Mouse (Mus musculus) gastrocnemius, adult 8-10 months (tissue): ENCODE measurements around the gene Dtl. TPM values are rescaled to one million over a fixed set of nuclear protein-coding genes. Genes with fewer than 3 reads are reported as not detected.

Experiments used
- total RNA-seq, 4 experiments: library from RNA; stranded (reverse); gene quantifications; 2 replicates each; pipeline ENCODE4 v1.2.4; 2022

The Dtl gene
- total RNA-seq, 4 experiments from 2014 or later = not detected

Other genes starting within 250 kb of the Dtl start
- 1 to 10 TPM in 1 of 4 experiments, under 1 TPM in 3; 0.68 to 1.9 (median 0.84) TPM for gene Tmem206, start 249.6 kb downstream of the Dtl start, total RNA-seq
- 10 to 100 TPM; 62.4 to 75.3 (median 67.2) TPM for gene Ppp2r5a, start 172.3 kb downstream of the Dtl start, total RNA-seq
- gene Ints7, start 92 bp upstream of the Dtl start, total RNA-seq = 1 to 10 TPM; 4.6 to 5.9 (median 4.8) TPM
- 10 to 100 TPM; 28.5 to 36.4 (median 31.0) TPM for gene Lpgat1, start 142.3 kb upstream of the Dtl start, total RNA-seq
- under 1 TPM; 0.27 to 0.99 (median 0.54) TPM for gene Nek2, start 245.9 kb upstream of the Dtl start, total RNA-seq